Mouse (Mus musculus) midbrain, embryonic 10.5 days (tissue): Measurements from ENCODE around the gene Fam169b. TPM values are rescaled to one million over a fixed set of nuclear protein-coding genes. Genes with fewer than 3 reads are reported as not detected.

ENCODE experiments used
- DNase-seq: peaks from one replicate; pipeline ENCODE4 v3.0.0-alpha.2; 2017; ENCODE audit warnings: low spot score
- H3K27ac ChIP-seq: fragments of 300-500 bp; sonication (generic); replicated peaks from 2 replicates; pipeline ENCODE4 v1.5.1; 2016; ENCODE audit warnings: mild to moderate bottlenecking
- H3K27me3 ChIP-seq: fragments of 300-500 bp; sonication (generic); 2 replicates; pipeline ENCODE4 v1.6.1; 2016; ENCODE audit warnings: low read depth, mild to moderate bottlenecking; ENCODE audit not compliant: poor library complexity, severe bottlenecking
- H3K36me3 ChIP-seq: fragments of 300-500 bp; sonication (generic); 2 replicates; pipeline ENCODE4 v1.6.1; 2016; ENCODE audit warnings: mild to moderate bottlenecking, moderate library complexity
- H3K4me1 ChIP-seq: fragments of 300-500 bp; sonication (generic); 2 replicates; pipeline ENCODE4 v1.6.1; 2016
- H3K4me3 ChIP-seq: fragments of 300-500 bp; sonication (generic); 2 replicates; pipeline ENCODE4 v1.5.1; 2016; ENCODE audit warnings: mild to moderate bottlenecking, moderate library complexity
- H3K9me3 ChIP-seq: fragments of 300-500 bp; sonication (generic); replicated peaks from 2 replicates; pipeline ENCODE4 v1.6.1; 2016; ENCODE audit warnings: mild to moderate bottlenecking
- WGBS: fragments of 180-500 bp; shearing (Covaris S2); methylation state at CpG from one replicate; pipeline ENCODE4 v1.1.7; 2016; 5-methylcytosine and 5-hydroxymethylcytosine counted together
- polyA plus RNA-seq: library from polyadenylated mRNA; unstranded; fragments of >200 nt; fragmentation: Nextera tagmentation; extraction: Ambion mirVana; gene quantifications from 2 replicates; pipeline ENCODE4 v1.2.1, GENCODE M21; 2016

Fam169b gene
- polyA plus RNA-seq, 1 experiment from 2014 or later: 0.30 TPM

DNA sequence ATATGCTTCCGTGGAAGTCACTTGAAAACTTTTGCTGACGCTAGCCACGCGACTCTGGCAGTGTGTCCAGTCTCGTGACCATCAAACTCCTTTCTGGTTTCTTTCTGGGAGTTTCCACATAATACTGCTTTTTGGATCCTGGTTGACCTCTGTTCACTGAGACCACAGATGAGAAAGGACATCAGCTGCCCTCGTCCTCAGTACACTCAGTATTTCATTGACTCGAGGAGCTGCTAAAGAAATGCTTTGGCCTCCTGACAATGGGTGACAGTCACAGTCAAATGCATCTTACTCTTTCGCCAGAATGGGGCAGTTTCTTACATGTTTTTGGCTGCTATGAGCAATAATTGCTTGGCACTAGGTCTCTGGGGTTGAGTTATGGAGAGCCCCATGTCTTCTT is 27.4 kb upstream of the Fam169b start:
- 0 out of 2 replicates have a peak, but pooled peaks cover 5% of the 10 kb centered on the region for H3K9me3 ChIP-seq
- WGBS: 87% methylated on average over 8 of the region's 8 CpGs
- no peak overlapping the region for H3K27ac ChIP-seq
- DNase-seq: no peak
- no peaks in the 10 kb centered on the region for H3K27me3 ChIP-seq
- no peaks in the 10 kb centered on the region for H3K36me3 ChIP-seq
- no peaks in the 10 kb centered on the region for H3K4me1 ChIP-seq
- H3K4me3 ChIP-seq: no peak overlapping the region

DNA sequence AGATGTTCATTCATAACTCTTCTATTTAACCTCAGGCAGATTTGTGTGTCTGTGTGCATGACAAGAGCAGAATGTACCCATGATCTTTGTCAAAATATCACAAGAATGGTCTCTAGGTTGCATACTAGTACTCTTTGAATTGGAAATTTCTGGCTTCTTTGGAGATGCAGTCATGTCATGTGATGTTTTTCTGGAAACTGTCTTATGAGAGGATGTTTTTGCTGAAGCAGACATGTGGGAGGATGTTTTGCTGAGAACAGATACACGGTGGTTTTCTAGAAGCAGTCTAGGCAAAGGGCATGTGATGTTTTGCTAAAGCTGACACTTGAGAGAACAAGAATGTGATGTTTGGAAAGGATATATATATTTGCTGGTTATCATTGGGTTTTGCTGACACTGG is 23.2 kb upstream of the Fam169b start:
- 89% methylated on average over 1 of the region's 1 CpGs for WGBS
- Histone ChIP-seq H3K36me3 (no peaks in the 10 kb centered on the region), H3K4me1 (no peaks in the 10 kb centered on the region), H3K9me3 (0 out of 2 replicates have a peak, but pooled peaks cover 5% of the 10 kb centered on the region), H3K27ac (no peak overlapping the region), H3K27me3 (no peaks in the 10 kb centered on the region), H3K4me3 (no peak overlapping the region)
- no peak for DNase-seq

DNA sequence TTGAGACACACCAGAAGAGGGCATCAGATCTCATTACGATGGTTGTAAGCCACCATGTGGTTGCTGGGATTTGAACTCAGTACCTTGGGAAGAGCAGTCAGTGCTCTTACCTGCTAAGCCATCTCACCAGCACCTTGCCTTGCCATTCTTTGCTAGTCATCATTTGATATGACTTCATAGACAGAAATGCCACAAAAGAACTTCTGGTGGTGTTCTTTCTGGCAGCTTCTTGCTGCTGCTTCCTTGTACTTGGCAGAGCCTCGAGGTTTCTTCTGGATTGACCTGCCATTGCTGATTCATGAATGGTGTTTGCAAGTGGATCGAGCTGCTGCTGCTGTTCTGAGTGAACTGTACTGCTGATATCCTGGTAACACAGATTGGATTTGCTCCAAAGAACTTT is 22.7 kb upstream of the Fam169b start:
- 0 out of 2 replicates have a peak, but pooled peaks cover 5% of the 10 kb centered on the region for H3K9me3 ChIP-seq
- H3K36me3 ChIP-seq: no peaks in the 10 kb centered on the region
- no peak overlapping the region for H3K27ac ChIP-seq
- no peaks in the 10 kb centered on the region for H3K4me1 ChIP-seq
- WGBS: 86% methylated on average over 3 of the region's 3 CpGs
- H3K4me3 ChIP-seq: no peak overlapping the region
- H3K27me3 ChIP-seq: no peaks in the 10 kb centered on the region
- DNase-seq: no peak

- Histone ChIP-seq H3K9me3 (no peaks in the 10 kb centered on the region), H3K27me3 (peaks cover 3% of the 10 kb centered on the region; the same call in 1 of the 2 replicates), H3K27ac (no peak overlapping the region), H3K4me1 (no peaks in the 10 kb centered on the region), H3K4me3 (no peak overlapping the region), H3K36me3 (no peaks in the 10 kb centered on the region)
- 73% methylated on average over 2 of the region's 2 CpGs for WGBS
- DNase-seq: no peak
These were observed 15.9 kb upstream of the Fam169b start for GRCm38 (mm10) chr7:68257767-68258166.

GRCm38 (mm10) chr7:68258326-68259150 is 15.1 kb upstream of the Fam169b start:
- H3K9me3 ChIP-seq: no peaks in the 10 kb centered on the region
- H3K27me3 ChIP-seq: peaks cover 7% of the 10 kb centered on the region
- H3K4me3 ChIP-seq: no peak overlapping the region
- WGBS: 88% methylated on average over 17 of the region's 17 CpGs
- DNase-seq: no peak
- no peaks in the 10 kb centered on the region for H3K36me3 ChIP-seq
- peaks cover 3% of the 10 kb centered on the region for H3K4me1 ChIP-seq
- H3K27ac ChIP-seq: 0 out of 2 replicates have a peak overlapping the region, but pooled peaks have one; percentile 3

GRCm38 (mm10) chr7:68259523-68260081 is 14.0 kb upstream of the Fam169b start:
- H3K36me3 ChIP-seq: no peaks in the 10 kb centered on the region
- H3K27me3 ChIP-seq: peaks cover 18% of the 10 kb centered on the region
- H3K9me3 ChIP-seq: no peaks in the 10 kb centered on the region
- DNase-seq: no peak
- 67% methylated on average over 6 of the region's 6 CpGs for WGBS
- H3K27ac ChIP-seq: no peak overlapping the region
- no peak overlapping the region for H3K4me3 ChIP-seq
- H3K4me1 ChIP-seq: peaks cover 12% of the 10 kb centered on the region

DNA sequence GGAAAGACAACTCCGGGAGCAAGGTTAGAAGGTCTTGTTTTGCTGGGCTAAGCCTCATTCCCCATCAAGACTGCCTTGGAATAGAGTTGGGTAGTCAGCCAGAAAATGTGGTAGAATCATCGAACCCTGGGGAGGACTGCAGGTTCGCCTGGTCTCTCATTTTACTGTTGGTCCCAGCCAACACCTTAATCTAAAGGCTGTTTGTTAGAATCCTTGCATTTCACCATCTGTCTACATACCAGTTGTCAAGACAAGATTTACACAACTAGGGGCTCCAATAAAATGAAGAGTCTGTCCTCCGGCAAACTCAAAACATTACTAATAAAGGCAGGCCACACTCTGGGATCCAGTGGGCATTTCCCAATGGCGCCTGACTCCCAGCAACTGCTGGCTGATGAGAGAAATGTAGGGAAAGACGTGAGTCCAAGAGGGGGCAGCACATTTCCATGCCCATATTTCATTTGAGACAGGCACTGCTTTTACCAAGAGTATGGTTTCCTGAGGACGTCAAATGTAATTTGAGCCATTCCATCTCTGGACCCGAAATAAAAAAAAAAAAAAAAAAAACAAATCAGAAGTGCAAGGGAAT is 10.9 kb upstream of the Fam169b start:
- H3K9me3 ChIP-seq: no peaks in the 10 kb centered on the region
- no peak for DNase-seq
- no peaks in the 10 kb centered on the region for H3K36me3 ChIP-seq
- peaks cover 29% of the 10 kb centered on the region for H3K27me3 ChIP-seq
- H3K4me1 ChIP-seq: peaks cover 14% of the 10 kb centered on the region
- H3K4me3 ChIP-seq: no peak overlapping the region
- H3K27ac ChIP-seq: no peak overlapping the region
- 76% methylated on average over 8 of the region's 8 CpGs for WGBS

GRCm38 (mm10) chr7:68263346-68264027 is 10.2 kb upstream of the Fam169b start:
- Histone ChIP-seq H3K36me3 (no peaks in the 10 kb centered on the region), H3K9me3 (no peaks in the 10 kb centered on the region), H3K4me3 (peak overlapping the region; percentile 48), H3K4me1 (peaks cover 14% of the 10 kb centered on the region), H3K27ac (no peak overlapping the region), H3K27me3 (peaks cover 29% of the 10 kb centered on the region)
- no peak for DNase-seq
- WGBS: 56% methylated on average over 8 of the region's 8 CpGs

- no peak within 1 kb of the TSS for H3K27ac ChIP-seq
These were observed 9.6 kb upstream of the Fam169b start, which contains the start of gene Pgpep1l for GRCm38 (mm10) chr7:68264028-68264453. TSS of gene Pgpep1l (minus strand) at chr7:68264233.

GRCm38 (mm10) chr7:68264531-68264930 is 9.1 kb upstream of the Fam169b start:
- H3K27me3 ChIP-seq: peaks cover 29% of the 10 kb centered on the region
- DNase-seq: no peak
- no peaks in the 10 kb centered on the region for H3K36me3 ChIP-seq
- no peak overlapping the region for H3K27ac ChIP-seq
- no peaks in the 10 kb centered on the region for H3K9me3 ChIP-seq
- H3K4me3 ChIP-seq: peak overlapping the region; percentile 48
- peaks cover 14% of the 10 kb centered on the region for H3K4me1 ChIP-seq
- 26% methylated on average over 14 of the region's 14 CpGs for WGBS

More at GRCm38 (mm10) chr7:68264028-68264453, 9.6 kb upstream of the Fam169b start, which contains the start of gene Pgpep1l:
- 7% methylated on average over 25 of the region's 25 CpGs for WGBS
- H3K9me3 ChIP-seq: no peaks in the 10 kb centered on the region
- peak within 1 kb of the TSS; percentile 48 for H3K4me3 ChIP-seq
- peaks cover 14% of the 10 kb centered on the region for H3K4me1 ChIP-seq
- peaks cover 29% of the 10 kb centered on the region for H3K27me3 ChIP-seq
- peak; percentile 45 for DNase-seq
- no peaks in the 10 kb centered on the region for H3K36me3 ChIP-seq

GRCm38 (mm10) chr7:68265391-68265790 is 8.2 kb upstream of the Fam169b start:
- Histone ChIP-seq H3K27ac (no peak overlapping the region), H3K36me3 (no peaks in the 10 kb centered on the region), H3K9me3 (no peaks in the 10 kb centered on the region), H3K4me1 (peaks cover 14% of the 10 kb centered on the region), H3K4me3 (no peak overlapping the region), H3K27me3 (peaks cover 29% of the 10 kb centered on the region)
- 36% methylated on average over 7 of the region's 7 CpGs for WGBS
- no peak for DNase-seq

DNA sequence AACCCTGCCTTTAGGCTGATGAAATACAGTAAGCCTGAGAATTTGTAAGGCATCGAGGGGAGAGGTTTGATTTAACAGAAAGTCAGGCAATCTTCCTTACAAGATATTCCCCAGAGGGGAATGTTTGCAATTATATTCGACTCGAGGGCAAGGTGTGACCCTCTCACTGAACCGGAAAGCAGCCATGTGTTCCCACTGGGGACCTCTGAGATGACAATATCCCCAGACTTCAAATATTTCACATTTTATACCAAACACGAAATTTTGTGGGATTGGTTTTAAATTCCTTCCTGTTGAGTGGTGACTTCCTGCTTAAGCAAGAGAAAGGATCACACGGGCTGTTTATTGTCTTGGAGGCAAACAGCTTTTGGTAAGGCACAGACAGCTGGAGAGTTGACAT is 6.9 kb upstream of the Fam169b start:
- no peaks in the 10 kb centered on the region for H3K9me3 ChIP-seq
- peaks cover 29% of the 10 kb centered on the region for H3K27me3 ChIP-seq
- peaks cover 14% of the 10 kb centered on the region for H3K4me1 ChIP-seq
- no peak overlapping the region for H3K27ac ChIP-seq
- no peak for DNase-seq
- WGBS: 57% methylated on average over 6 of the region's 6 CpGs
- H3K4me3 ChIP-seq: no peak overlapping the region
- H3K36me3 ChIP-seq: no peaks in the 10 kb centered on the region
